Mouse (Mus musculus) mouse trophoblast stem cell (cell line): Measurements from ENCODE around the gene Syce1.

Experiments used
- in situ Hi-C, 2 experiments: fragments of 300-500 bp; cut with MseI, MboI; formaldehyde crosslinking; loops; 2 replicates in 1 of 2; 3 replicates in 1 of 2; pipeline ENCODE4 v1.15.1; 2025

Syce1 gene

GRCm38 (mm10) chr7:140787406-140788052 is at the start of gene Syce1:
Gene Syce1, minus strand, starts transcription at chr7:140787852.
- in situ Hi-C loops = no loop called here

DNA sequence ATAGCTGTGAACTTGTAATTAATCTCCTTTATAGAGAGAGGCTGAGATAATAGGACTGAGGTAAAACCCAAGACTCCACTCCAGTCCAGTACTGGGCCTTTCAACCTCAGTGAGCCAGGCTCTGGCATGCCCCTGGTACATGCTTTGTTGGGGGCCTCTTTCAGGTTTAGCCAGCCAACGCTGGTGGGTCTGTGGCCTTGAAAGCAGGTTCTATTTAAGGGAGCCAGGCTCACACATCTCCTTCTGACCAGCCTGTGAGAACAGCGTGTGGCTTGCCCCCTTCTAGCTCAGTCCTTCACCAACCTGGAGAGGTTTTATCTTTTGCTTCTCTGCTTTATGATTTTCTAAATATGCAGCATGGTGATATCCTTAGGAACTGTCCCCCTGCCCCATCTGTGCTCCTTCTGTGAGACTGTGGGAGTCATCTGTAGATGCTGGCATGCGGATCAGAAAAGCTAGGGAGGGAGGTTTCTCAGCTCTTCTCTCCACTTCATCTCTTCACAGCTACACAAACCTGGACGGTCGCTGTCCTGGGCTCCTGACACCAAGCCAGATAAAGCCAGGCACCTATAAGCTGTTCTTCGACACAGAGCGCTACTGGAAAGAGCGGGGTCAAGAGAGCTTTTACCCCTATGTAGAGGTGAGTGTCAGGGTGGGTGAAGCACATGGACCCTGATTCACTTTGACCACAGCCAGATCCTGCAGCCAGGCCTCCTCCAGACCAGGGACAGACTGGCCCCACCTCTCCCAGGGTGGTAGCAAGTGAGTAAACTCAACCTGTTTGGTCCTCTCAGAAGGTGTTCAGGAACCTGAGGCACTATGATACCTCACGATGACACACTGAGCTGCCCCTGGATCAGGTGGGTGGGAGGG is 48.8 kb upstream of the Syce1 start:
- in situ Hi-C loops = no loop called here

GRCm38 (mm10) chr7:140835758-140836087 is 48.1 kb upstream of the Syce1 start:
- in situ Hi-C loops = no loop called here

DNA sequence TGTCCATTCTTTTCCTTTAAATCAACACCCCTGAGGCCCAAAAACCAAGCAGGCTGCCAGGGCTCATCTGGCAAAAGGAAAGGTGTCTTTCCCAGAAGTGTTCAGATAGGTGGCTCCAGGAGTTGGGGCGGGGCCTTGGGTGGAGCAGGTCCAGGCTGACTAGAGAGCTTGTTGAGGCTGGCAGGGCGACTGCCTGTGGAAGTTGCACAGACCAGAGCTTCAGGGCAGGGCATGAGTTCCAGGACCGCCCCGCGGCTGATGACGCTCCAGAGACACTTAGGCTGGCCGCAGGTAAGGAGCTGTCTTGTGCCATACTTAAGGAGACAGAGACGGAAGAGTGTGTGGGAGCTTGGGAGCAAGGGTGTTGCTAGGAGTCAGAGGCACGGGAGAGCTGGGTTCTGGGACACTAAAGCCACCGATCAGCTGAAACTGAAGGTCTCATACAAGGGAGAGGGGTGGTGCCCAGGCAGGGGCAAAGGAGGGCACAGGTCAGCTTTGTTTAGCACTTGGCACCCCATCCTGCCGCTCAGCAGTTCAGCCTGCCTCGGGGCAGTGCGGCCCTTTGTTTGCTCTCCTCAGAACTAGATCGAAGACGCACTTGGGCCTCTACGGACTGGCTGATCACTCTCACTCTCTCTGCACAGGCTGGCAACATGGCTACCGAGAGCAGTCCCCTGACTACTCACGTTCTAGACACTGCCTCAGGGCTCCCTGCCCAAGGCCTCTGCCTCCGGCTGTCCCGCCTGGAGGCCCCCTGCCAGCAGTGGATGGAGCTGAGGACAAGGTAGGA is 47.5 kb upstream of the Syce1 start, which contains the start of gene Urah:
Urah (plus strand) TSS at position 51 of the 790 bp plus-strand sequence.
- in situ Hi-C loops = no loop called here

DNA sequence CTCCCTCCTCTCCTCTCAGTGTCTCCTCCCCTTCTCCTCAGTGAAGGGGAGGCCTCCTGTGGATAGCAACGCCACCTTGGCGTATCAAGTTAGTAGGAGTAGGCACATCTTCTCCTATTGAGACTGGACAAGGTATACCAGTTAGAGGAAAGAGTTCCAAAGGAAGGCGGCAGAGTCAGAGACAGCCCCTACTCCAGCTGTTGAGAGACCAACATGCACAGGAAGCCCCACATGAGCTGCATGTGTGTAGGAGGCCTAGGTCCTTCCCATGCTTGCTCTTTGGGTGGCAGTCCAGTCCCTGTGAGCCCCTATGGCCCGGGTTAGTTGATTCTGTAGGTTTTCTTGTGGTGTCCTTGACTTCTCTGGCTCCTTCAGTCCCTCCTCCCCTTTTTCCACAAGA is 45.7 kb upstream of the Syce1 start:
- in situ Hi-C loops = no loop called here

- in situ Hi-C loops = no loop called here
Observed at GRCm38 (mm10) chr7:140831447-140831846, 43.8 kb upstream of the Syce1 start.

GRCm38 (mm10) chr7:140828171-140828881 is 40.7 kb upstream of the Syce1 start:
- in situ Hi-C loops = no loop called here

DNA sequence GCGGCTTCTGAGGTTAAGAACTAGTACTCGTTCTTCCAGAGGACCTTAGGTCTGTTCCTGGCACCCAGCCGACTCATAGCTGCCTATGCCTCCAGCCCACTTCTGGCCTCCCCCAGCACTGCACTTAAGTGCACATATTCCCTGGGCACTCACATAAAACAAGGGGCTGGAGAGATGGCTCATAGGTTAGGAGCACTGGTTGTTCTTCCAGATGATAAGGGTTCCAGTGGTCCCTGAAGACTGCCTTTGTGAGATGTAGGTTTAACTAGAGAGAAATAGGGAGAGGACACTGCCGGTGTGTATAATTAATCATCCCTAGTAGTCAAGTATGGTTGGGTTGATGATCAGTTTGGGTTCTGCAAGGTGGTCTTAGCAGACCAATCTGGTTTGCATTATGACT is 35.1 kb upstream of the Syce1 start:
- in situ Hi-C loops = loop anchor here in 1 of 2 experiments (25.0 kb wide), 1 partner anchor 735 kb away; the partner anchor contains the start of genes Caly and Prap1

- in situ Hi-C loops = loop anchor here in 1 of 2 experiments (25.0 kb wide), 1 partner anchor 734 kb away; the partner anchor contains the start of genes Caly and Prap1
Observed at GRCm38 (mm10) chr7:140821653-140822329, 34.1 kb upstream of the Syce1 start, which contains the start of gene Zfp941. Gene Zfp941, minus strand, starts transcription at chr7:140822178.

DNA sequence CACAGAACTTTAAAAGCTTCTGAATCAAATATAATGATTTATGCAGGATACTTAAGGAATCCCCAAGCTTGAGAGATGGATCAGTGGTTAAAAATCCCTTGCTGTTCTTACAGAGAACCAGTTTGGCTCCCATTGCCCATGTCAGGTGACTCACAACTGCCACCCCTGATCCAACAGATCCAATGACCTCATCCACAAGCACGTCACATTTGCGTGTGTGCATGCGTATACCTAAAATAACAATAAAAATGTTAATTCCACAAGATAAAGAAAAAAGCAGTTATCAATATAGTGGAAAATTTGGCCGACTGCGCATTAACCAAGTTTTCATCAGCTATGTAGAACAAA is 33.6 kb upstream of the Syce1 start:
- in situ Hi-C loops = loop anchor here in 1 of 2 experiments (25.0 kb wide), 1 partner anchor 734 kb away; the partner anchor contains the start of genes Caly and Prap1

- in situ Hi-C loops = loop anchor here in 1 of 2 experiments (25.0 kb wide), 1 partner anchor 733 kb away; the partner anchor contains the start of genes Caly and Prap1
Observed at GRCm38 (mm10) chr7:140820173-140820572, 32.5 kb upstream of the Syce1 start.

DNA sequence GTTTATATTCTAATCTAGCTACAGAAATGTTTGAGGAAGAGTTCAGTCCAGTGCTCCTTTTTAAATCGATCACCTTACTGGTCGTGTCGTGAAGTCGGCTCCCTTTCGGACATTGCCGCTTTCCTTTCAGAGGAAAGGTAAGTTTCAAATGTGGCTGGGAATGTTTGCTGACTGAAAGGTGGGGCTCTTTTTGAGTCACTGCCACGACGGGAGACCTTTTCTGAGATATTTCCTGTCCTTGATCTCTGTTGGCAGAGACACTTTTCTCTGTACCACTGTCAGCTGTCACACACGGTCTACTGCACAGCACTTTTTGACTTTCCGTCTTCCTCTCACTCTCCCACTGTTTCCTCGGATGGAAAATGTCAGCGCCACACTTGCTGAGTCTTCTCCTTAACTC is 25.2 kb upstream of the Syce1 start:
- in situ Hi-C loops = loop anchor here in 1 of 2 experiments (25.0 kb wide), 1 partner anchor 726 kb away; the partner anchor contains the start of genes Caly and Prap1

DNA sequence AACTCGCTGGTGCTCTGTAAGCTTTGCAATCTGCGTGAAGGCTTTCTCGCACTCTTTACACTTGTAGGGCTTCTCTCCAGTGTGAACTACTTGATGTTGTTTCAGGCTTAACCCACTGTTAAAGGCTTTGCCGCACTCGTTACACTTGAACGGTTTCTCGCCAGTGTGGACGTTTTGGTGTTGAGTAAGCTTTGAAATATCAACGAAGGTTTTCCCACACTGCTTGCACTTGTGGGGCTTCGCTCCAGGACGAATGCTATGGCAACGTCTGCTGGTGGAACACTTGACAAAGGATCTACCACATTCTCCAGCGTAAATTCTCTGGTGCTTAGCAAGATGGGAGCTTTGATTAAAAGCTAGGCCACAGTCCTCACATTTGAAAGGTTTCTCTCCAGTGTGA is 24.1 kb upstream of the Syce1 start:
- in situ Hi-C loops = loop anchor here in 1 of 2 experiments (25.0 kb wide), 1 partner anchor 724 kb away; the partner anchor contains the start of genes Caly and Prap1

DNA sequence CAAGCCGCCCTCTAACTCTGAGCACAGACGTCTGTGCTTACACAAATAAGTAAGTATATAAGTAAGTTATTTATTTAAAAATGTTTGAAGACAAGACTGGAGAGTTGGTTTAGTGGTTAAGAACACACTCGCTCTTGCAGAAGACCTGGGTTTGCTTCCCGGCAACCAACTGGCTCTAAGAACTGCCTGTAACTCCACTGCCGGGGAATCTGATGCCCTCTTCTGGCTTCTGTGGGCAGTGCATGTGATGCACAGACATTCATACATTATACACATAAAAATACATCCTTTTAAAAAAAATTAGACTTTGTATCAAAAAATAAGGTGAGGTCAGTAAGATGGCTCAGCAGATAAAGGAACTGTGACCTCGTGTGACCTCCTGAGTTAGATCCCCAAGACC is 22.8 kb upstream of the Syce1 start:
- in situ Hi-C loops = loop anchor here in 1 of 2 experiments (25.0 kb wide), 1 partner anchor 723 kb away; the partner anchor contains the start of genes Caly and Prap1

DNA sequence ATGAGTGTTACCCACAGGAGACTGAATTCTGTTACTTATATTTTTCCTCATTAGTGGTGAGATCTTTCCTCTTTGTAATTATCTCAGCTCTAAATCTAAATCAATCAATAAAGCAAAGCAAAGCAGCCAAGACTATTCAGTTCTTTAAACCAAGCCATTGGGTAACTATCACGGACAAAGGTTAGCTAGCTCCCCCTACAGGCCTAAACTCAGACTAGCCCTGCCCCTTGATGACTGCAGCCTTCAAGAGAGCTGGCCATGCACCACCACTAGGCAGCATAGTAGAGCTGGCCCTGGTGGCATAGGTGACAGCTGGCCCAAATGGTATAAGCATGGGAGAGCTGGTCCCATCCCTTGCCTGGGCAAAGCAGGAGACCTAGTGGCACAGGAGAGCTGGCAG is 18.1 kb upstream of the Syce1 start:
- in situ Hi-C loops = loop anchor here in 1 of 2 experiments (25.0 kb wide), 1 partner anchor 718 kb away; the partner anchor contains the start of genes Caly and Prap1

DNA sequence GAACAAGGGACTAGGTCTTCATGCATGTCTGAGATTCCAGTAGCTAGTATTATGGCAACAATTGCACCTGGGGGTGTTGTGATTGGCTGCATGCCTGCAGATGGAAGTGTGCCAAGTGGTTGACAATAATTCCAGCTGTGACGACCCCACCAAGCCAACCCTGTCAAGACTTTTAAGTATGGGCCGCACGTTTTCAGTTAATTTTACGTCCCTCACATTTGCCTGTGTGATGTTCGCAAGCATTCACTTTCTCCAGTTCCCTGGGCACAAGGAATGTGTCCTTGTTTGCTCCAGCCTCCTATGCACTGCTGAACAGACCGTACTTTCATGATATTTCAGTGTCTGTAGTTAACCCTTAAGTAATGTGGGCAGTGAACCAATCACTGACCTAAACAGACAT is 15.0 kb upstream of the Syce1 start:
- in situ Hi-C loops = loop anchor here in 1 of 2 experiments (25.0 kb wide), 1 partner anchor 715 kb away; the partner anchor contains the start of genes Caly and Prap1

DNA sequence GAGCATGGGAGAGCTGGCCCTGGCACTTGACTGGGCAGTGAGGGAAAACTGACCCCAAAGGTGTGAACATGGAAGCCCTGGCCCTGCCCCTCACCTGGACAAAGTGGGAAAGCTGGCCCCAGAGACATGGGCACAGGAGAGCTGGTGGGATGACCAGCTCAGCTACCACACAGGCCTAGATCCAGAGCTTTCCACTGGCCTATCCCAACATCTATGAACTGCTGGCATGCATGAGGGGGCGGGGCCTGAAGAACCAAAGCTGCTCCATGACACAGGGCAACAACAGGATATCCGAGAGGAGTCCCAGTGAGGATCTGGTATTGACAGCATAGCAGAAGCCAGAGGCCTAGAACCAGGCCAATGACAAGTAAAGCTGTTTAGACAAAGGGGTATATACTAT is 10.6 kb upstream of the Syce1 start:
- in situ Hi-C loops = no loop called here

DNA sequence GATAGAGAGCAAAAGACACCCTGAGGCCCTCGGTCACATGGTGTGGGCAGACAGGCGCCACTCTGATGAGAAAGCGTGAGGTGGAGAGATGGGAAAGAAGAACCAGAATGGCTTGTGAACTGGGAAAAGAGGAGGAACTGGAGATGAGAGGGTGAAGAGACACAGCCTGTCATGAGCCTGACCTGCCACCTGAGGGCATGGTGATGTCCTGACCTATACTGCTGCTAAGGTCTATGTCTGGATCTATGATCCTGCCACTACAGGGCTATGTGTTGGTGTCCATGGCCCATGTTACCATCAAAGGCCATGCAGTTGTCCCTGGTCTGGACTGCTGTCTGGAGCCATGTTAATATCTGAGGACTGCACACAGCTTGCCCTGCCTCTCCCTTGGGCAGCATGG is 10.0 kb upstream of the Syce1 start:
- in situ Hi-C loops = no loop called here

DNA sequence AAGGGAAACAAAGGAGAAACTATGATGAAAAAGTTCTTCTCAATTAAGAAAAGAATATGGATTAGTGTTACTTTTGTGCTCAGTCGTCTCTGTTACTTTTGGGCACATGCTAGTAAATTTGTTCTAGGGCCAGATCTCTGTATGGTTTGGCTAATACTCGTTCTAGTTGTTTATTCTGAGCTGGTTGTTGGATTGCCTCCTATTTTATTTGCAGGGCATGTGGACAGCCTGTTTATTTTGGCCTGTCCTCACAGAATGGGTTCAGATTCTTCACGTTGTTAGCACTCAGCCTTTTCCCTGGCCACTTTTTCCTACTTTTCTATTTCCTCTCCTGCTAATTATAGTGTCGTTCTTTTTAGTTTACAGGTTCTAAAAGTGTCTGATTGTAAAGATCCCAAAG is 5.9 kb upstream of the Syce1 start:
- in situ Hi-C loops = no loop called here

DNA sequence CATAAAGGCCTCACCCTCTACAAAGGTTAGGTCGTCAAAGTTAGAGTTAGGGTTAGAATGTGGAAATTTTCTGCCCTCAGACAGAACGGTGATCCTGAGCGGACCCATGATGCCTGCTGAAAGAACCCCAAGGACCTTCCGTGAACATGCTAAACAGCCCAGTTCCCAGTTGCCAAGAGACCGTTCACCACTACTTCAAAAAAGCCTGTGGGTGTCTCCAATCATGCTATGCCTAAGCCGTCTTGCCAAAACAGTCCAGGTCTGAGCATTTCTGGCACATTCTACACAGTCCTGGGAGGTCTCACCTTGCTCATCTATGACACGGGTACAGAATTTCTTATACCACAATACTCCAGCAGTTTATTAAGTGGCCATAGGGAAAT is 392 bp upstream of the Syce1 start:
- in situ Hi-C loops = no loop called here
